Mouse (Mus musculus) heart, adult 2 months (tissue): ENCODE results near the gene Rgl1.

Experiments
- CTCF ChIP-seq: fragments of 200-600 bp; IDR thresholded peaks from 2 replicates; pipeline ENCODE4 v1.8.1; 2022; ENCODE audit warnings: antibody characterized with exemption, mild to moderate bottlenecking, moderate library complexity
- EP300 ChIP-seq: fragments of 200-500 bp; IDR thresholded peaks from 2 replicates; pipeline ENCODE4 v1.6.1; 2011; ENCODE audit warnings: low read depth, low read length, control low read depth; ENCODE audit not compliant: insufficient read depth
- POLR2A ChIP-seq: fragments of 200-500 bp; IDR thresholded peaks from 2 replicates; pipeline ENCODE4 v1.6.1; 2011; ENCODE audit warnings: mild to moderate bottlenecking, low read depth, low read length, control low read depth; ENCODE audit not compliant: insufficient read depth

DNA sequence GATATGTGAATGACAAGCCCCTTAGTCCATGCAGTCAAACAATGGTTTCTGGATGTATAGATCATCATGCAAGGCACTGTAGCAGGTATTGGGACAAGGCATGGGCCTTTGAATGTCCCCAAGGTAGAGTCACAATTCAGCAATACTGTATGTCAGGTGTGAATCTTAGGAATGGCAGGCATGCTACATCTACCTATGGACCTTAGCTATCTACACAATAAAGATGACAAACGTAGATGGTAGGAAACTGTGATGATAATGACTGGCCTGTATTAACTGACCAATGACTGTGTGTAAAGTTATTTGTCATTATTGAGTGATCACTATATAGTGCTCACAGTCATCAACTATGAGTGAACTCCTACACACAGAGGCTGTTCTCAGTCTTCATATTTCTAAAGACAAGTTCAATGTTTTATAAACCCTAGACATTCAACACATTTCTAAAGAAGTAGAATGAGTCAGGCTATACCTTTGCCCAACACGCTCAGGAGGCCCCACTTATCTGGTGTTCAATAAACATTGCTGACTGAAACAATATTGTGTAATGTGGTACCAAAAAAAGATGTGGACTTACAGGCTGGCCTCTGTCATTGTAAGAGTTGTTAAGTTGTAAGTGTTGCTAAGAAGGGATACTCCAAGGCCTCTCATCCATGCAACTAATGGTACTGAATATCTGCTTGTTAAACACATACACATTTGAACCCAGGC is 222.5 kb downstream of the Rgl1 start:
- TF ChIP-seq CTCF (no peak), POLR2A (no peak), EP300 (no peak)
